9 mouse cellular contexts compared by ENCODE assay signal in genomic region chr11:102320686-102321005, GRCm38 (mm10). TPM values are rescaled to one million over a fixed set of nuclear protein-coding genes. Genes with fewer than 3 reads are reported as not detected.
DNase-seq lines count a peak whose midpoint lies in the region; ATAC-seq and TF ChIP-seq lines count a peak whose summit lies in the region.
"Had no signal": no experiment of that assay in that cellular context is flagged by ENCODE, and none has a peak within 500 bp of the region (broad histone marks: within the 10 kb centered on the region; RNA-seq: fewer than 3 reads in every experiment).

No protein-coding gene starts in this region.

- H3K27me3 ChIP-seq in ES-Bruce4 (ENCODE audit: control insufficient read depth, insufficient read depth, low read length, poor library complexity, severe bottlenecking) = no peaks in the 10 kb centered on the region
- H3K27me3 ChIP-seq in forebrain, embryonic 16.5 days (replicated peaks; ENCODE audit: control insufficient read depth, insufficient read depth, low read length) = no peaks in the 10 kb centered on the region
- no peaks in the 10 kb centered on the region for H3K27me3 ChIP-seq in lung, postnatal 0 days (replicated peaks; ENCODE audit: insufficient read depth, low read length)

- TF ChIP-seq POLR2A in ES-Bruce4 (IDR thresholded peaks at IDR 0.05; ENCODE audit: insufficient read depth, low read length) = no peak

- peak overlapping the region; percentile 73 for H3K27ac ChIP-seq in ES-Bruce4 (ENCODE audit: insufficient read depth, low read length)
- H3K27ac ChIP-seq in forebrain, embryonic 16.5 days (ENCODE audit: low read length) = peak overlapping the region; percentile 99
- H3K27ac ChIP-seq in layer of hippocampus, adult 2 months = peak overlapping the region; percentile 99
- peak overlapping the region; percentile 99 for H3K27ac ChIP-seq in lung, postnatal 0 days (ENCODE audit: low read length)

- H3K36me3 ChIP-seq in ES-Bruce4 (ENCODE audit: control insufficient read depth, insufficient read depth, low read length, poor library complexity, severe bottlenecking) = no peaks in the 10 kb centered on the region
- no peaks in the 10 kb centered on the region for H3K36me3 ChIP-seq in forebrain, embryonic 16.5 days (ENCODE audit: control insufficient read depth, insufficient read depth)
- no peaks in the 10 kb centered on the region for H3K36me3 ChIP-seq in lung, postnatal 0 days (ENCODE audit: insufficient read depth, low read length)

- TF ChIP-seq CTCF in ES-Bruce4 (IDR thresholded peaks at IDR 0.05; ENCODE audit: low read depth, low read length) = no peak
- peak; percentile 60 for TF ChIP-seq CTCF in layer of hippocampus, adult 2 months (conservative IDR thresholded peaks at IDR 0.05)
- peak; percentile 48 for TF ChIP-seq CTCF in lung, postnatal 0 days (IDR thresholded peaks at IDR 0.05)

- peak; percentile 18 for ATAC-seq in forebrain, embryonic 16.5 days
- peak; percentile 14 for ATAC-seq in lung, postnatal 0 days

- H3K4me2 ChIP-seq in forebrain, embryonic 16.5 days (ENCODE audit: low read length) = peak overlapping the region; percentile 66
- peak overlapping the region; percentile 69 for H3K4me2 ChIP-seq in lung, postnatal 0 days (replicated peaks; ENCODE audit: low read depth, low read length)

- peak overlapping the region; percentile 90 for H3K4me3 ChIP-seq in ES-Bruce4 (ENCODE audit: low read depth, low read length)
- peak overlapping the region; percentile 93 for H3K4me3 ChIP-seq in forebrain, embryonic 16.5 days (replicated peaks; ENCODE audit: low read length)
- H3K4me3 ChIP-seq in layer of hippocampus, adult 2 months = peak overlapping the region; percentile 98
- H3K4me3 ChIP-seq in lung, postnatal 0 days (ENCODE audit: low read depth, low read length) = peak overlapping the region; percentile 99

- H3K9ac ChIP-seq in ES-Bruce4 (ENCODE audit: low read depth, poor library complexity, severe bottlenecking) = peak overlapping the region; percentile 100
- peak overlapping the region; percentile 99 for H3K9ac ChIP-seq in forebrain, embryonic 16.5 days (replicated peaks; ENCODE audit: low read depth, low read length)
- peak overlapping the region; percentile 98; the same call in 1 of the 2 replicates for H3K9ac ChIP-seq in lung, postnatal 0 days (replicated peaks; ENCODE audit: low read depth)

- H3K9me3 ChIP-seq in ES-Bruce4 (replicated peaks; ENCODE audit: control insufficient read depth, insufficient read depth, low read length, poor library complexity, severe bottlenecking) = no peaks in the 10 kb centered on the region
- H3K9me3 ChIP-seq in forebrain, embryonic 16.5 days (ENCODE audit: control insufficient read depth, low read length) = no peaks in the 10 kb centered on the region
- H3K9me3 ChIP-seq in lung, postnatal 0 days (ENCODE audit: low read length) = no peaks in the 10 kb centered on the region

- DNase-seq in adrenal gland, postnatal 36 days = peak; percentile 70 to 79
- peak; percentile 88 to 92 for DNase-seq in heart, postnatal 10 days
- peak; percentile 45 to 69 for DNase-seq in layer of hippocampus, adult 2 months (ENCODE audit: low spot score in 2 of 2)
- peak; percentile 94 for DNase-seq in lung, postnatal 0 days (ENCODE audit: low spot score)
- DNase-seq in right cerebral cortex, adult 2 months (ENCODE audit: low spot score in 2 of 2) = peak; percentile 83
- no peak for DNase-seq in embryo, embryonic 10 days (ENCODE audit: low spot score)

- H3K4me1 ChIP-seq in ES-Bruce4 (ENCODE audit: control insufficient read depth, insufficient read depth, low read length) = peaks cover 2% of the 10 kb centered on the region
- peaks cover 21% of the 10 kb centered on the region for H3K4me1 ChIP-seq in forebrain, embryonic 16.5 days (replicated peaks; ENCODE audit: control insufficient read depth, insufficient read depth, low read length)
- peaks cover 3% of the 10 kb centered on the region; the same call in 1 of the 2 replicates for H3K4me1 ChIP-seq in lung, postnatal 0 days (ENCODE audit: insufficient read depth, low read depth, low read length)

- no peak for TF ChIP-seq EP300 in ES-Bruce4 (IDR thresholded peaks at IDR 0.05; ENCODE audit: insufficient read depth, low read depth, low read length)
- no peak for TF ChIP-seq EP300 in lung, postnatal 0 days (IDR thresholded peaks at IDR 0.05)

- whole genome bisulfite sequencing in forebrain, embryonic 16.5 days = 8% methylated on average over 10 of the region's 10 CpGs
- 12% methylated on average over 10 of the region's 10 CpGs for WGBS in lung, postnatal 0 days

- intact Hi-C loops in heart, postnatal 10 days (cut with DNase I) = no loop called here

RNA-seq across cellular contexts. Expression of gene Ubtf, which starts 1.1 kb away (rescaled TPM):
- 81.7 and 82.0 TPM in 2 replicates for polyA plus RNA-seq in ES-Bruce4 (2011; ENCODE audit: insufficient read depth, insufficient read length, low read depth, missing spikeins)
- 100 to 1,000 TPM; 101 to 103 TPM for total RNA-seq in adrenal gland, postnatal 36 days (2021)
- 99.1 and 116 TPM in 2 replicates for polyA plus RNA-seq in forebrain, embryonic 16.5 days (2015; fragmentation: Nextera tagmentation; extraction: Ambion mirVana)
- total RNA-seq in heart, postnatal 10 days (2021) = 10 to 100 TPM; 78.3 to 80.9 TPM
- 100 to 1,000 TPM; 122 to 138 TPM for total RNA-seq in layer of hippocampus, adult 2 months (2021)
- 53.7 and 60.9 TPM in 2 replicates for polyA plus RNA-seq in lung, postnatal 0 days (2015; fragmentation: Nextera tagmentation; extraction: Ambion mirVana)

RNA-seq across cellular contexts. Expression of gene Atxn7l3, which starts 24.2 kb away (rescaled TPM):
- polyA plus RNA-seq in ES-Bruce4 (2011; ENCODE audit: insufficient read depth, insufficient read length, low read depth, missing spikeins) = 44.3 and 50.3 TPM in 2 replicates
- total RNA-seq in adrenal gland, postnatal 36 days (2021) = 10 to 100 TPM; 51.6 to 54.2 TPM
- 28.5 and 29.5 TPM in 2 replicates for polyA plus RNA-seq in forebrain, embryonic 16.5 days (2015; fragmentation: Nextera tagmentation; extraction: Ambion mirVana)
- 10 to 100 TPM; 34.1 to 38.3 TPM for total RNA-seq in heart, postnatal 10 days (2021)
- 100 to 1,000 TPM; 165 to 169 TPM for total RNA-seq in layer of hippocampus, adult 2 months (2021)
- 9.6 and 10.2 TPM in 2 replicates for polyA plus RNA-seq in lung, postnatal 0 days (2015; fragmentation: Nextera tagmentation; extraction: Ambion mirVana)

RNA-seq across cellular contexts. Expression of gene Tmub2, which starts 35.9 kb away (rescaled TPM):
- 19.7 and 20.0 TPM in 2 replicates for polyA plus RNA-seq in ES-Bruce4 (2011; ENCODE audit: insufficient read depth, insufficient read length, low read depth, missing spikeins)
- total RNA-seq in adrenal gland, postnatal 36 days (2021) = 10 to 100 TPM; 47.3 to 60.4 TPM
- 75.8 and 78.7 TPM in 2 replicates for polyA plus RNA-seq in forebrain, embryonic 16.5 days (2015; fragmentation: Nextera tagmentation; extraction: Ambion mirVana)
- total RNA-seq in heart, postnatal 10 days (2021) = 10 to 100 TPM; 29.0 to 31.1 TPM
- 10 to 100 TPM; 61.1 to 67.4 TPM for total RNA-seq in layer of hippocampus, adult 2 months (2021)
- 46.1 and 47.4 TPM in 2 replicates for polyA plus RNA-seq in lung, postnatal 0 days (2015; fragmentation: Nextera tagmentation; extraction: Ambion mirVana)

RNA-seq across cellular contexts. Expression of gene Slc4a1, which starts 45.4 kb away (rescaled TPM):
- polyA plus RNA-seq in ES-Bruce4 (2011; ENCODE audit: insufficient read depth, insufficient read length, low read depth, missing spikeins) = 0.48 and 0.53 TPM in 2 replicates
- 1 to 10 TPM in 1 of 2 experiments, under 1 TPM in 1; 0.56 to 1.8 TPM for total RNA-seq in adrenal gland, postnatal 36 days (2021)
- polyA plus RNA-seq in forebrain, embryonic 16.5 days (2015; fragmentation: Nextera tagmentation; extraction: Ambion mirVana) = 2.0 and 2.9 TPM in 2 replicates
- total RNA-seq in heart, postnatal 10 days (2021) = 10 to 100 TPM in 1 of 2 experiments, 1 to 10 TPM in 1; 3.5 to 13.0 TPM
- total RNA-seq in layer of hippocampus, adult 2 months (2021) = under 1 TPM; 0.15 to 0.23 TPM
- polyA plus RNA-seq in lung, postnatal 0 days (2015; fragmentation: Nextera tagmentation; extraction: Ambion mirVana) = 9.7 and 9.8 TPM in 2 replicates

RNA-seq across cellular contexts. Expression of gene Asb16, which starts 52.1 kb away (rescaled TPM):
- 0.70 and 2.3 TPM in 2 replicates for polyA plus RNA-seq in ES-Bruce4 (2011; ENCODE audit: insufficient read depth, insufficient read length, low read depth, missing spikeins)
- under 1 TPM; 0.10 to 0.30 TPM for total RNA-seq in adrenal gland, postnatal 36 days (2021)
- polyA plus RNA-seq in forebrain, embryonic 16.5 days (2015; fragmentation: Nextera tagmentation; extraction: Ambion mirVana) = not detected in 2 replicates
- under 1 TPM; 0.52 to 0.69 TPM for total RNA-seq in heart, postnatal 10 days (2021)
- total RNA-seq in layer of hippocampus, adult 2 months (2021) = 1 to 10 TPM; 2.0 TPM
- polyA plus RNA-seq in lung, postnatal 0 days (2015; fragmentation: Nextera tagmentation; extraction: Ambion mirVana) = not detected in 2 replicates
- total RNA-seq: neutrophil, adult 5-6 weeks had no signal
